Mouse (Mus musculus): ENCODE results near the gene Plppr2.
A peak's percentile ranks its signal among the peaks of the same experiment; 100 is the strongest.

Gene Plppr2

DNA sequence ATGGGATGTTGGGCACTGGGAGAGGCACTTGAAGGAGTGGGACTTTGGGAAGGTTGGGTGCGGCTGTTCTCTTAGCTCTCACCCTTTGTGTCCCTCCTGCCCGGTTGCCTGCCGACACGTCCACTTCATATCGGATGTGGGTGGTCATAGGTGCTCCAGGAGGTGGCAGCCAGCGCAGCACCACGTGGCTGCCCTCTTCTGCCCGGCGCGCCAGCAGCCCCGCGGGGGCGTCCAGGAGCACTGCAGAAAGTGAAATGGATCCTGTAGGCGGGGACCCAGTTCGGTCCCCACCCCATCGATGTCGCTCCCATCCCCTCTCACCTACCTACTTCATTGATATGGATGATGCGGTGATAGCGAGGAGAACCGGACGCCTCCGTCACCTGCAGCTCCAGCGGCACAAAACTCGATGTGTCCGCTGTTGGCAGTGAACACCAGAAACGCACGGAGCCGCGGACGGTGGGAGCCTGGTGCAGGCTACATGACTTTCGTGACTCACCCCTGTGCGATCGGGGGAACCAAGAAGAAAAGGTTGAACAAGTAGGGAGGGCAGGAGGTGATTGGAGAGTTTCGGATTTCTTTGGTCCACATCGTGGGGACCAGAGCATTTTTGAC is 24.6 kb downstream of the Plppr2 start:
- no peak for DNase-seq (ENCODE audit: low spot score)

DNA sequence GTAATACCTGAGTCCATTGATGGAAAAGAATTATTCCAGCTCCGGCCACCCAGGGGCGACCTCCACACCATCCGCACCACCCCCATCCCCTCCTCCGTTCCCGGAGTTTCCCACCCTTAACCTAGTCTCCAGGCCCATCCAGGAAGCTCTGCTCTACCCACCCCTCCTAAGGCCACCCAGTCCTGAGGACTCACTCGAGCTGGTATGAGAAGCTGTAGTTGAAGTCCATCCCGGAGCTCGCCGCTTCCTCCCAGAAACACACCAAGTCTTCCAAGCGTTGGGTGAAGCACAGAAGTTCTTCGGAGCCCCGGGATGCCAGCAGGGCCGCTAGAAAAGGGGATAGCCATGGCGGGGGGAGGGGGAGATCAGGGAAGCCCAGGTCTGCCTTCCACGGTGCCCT is 25.2 kb downstream of the Plppr2 start:
- no peak for DNase-seq (ENCODE audit: low spot score)

DNA sequence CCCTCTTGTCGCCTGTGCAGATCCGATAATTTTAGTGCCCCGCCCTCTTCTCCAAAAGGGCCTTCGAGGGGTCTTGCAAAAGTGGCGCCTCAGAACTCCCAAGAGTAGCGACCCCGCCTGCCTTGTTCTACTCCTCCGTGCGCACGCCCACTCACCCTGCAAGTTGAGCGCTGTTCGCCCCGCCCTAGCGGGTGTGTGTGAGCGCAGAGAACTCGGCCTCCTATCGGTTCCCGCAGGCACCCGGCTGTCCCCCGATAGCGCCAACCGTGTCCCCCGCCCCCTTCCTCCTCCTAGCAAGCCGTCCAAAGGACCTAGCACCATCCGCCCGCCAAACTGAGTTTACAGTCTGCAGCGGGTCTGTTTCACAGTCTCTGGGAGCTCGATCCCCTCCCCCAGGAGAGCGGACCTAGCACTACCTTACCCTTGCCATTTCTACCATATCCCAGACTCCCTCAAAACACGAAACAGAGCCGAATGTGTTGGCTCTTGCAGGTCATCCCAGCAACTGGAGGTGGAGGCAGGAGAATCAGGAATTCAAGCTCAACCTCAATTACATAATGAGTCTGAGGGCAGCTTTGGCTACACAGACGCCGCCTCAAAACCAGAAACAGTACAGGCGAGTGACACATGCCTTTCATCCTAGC is 25.7 kb downstream of the Plppr2 start:
- peak; percentile 65 for DNase-seq (ENCODE audit: low spot score)

DNA sequence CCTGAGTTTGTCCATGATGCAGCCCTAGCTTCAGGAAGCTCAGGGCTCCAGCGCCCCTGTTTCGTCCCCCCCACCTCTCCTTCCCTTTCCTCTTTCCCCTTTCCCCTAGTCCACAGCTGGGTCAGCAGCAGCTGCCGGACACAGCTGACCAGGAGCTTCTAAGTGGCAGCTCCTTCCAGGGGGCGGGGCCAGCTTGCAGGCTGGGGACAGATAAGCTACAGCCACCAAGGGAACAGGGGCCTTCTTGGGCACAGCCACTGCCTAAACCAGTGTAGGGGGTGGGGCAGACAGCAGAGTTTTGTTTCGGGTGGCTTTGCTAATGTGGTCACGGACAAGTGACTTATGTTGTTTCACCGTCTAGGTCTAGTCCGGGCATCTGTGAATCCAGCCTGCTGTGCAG is 26.6 kb downstream of the Plppr2 start, which contains the start of gene Epor:
TSS of gene Epor (minus strand) at position 90 of the 400 bp plus-strand sequence.
- no peak for DNase-seq (ENCODE audit: low spot score)

DNA sequence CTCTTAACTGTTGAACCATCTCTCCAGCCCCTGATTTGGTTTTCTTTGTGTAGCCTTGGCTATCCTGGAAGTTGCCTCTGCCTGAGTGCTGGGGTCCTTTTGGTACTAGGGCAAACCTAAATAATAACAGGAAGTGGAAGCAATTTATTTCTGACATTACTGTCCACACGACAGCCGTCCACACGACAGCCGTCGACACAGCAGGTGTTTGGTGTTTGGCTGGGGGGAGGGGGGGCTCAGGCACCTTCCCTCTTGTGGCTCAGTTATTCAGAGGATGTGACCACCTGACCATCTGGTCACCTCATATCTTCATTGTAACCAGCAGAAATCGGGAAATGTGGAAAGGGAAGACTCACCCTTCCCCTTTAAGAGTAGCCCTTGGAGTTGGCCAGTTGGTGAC is 32.0 kb downstream of the Plppr2 start:
- DNase-seq (ENCODE audit: low spot score): no peak

DNA sequence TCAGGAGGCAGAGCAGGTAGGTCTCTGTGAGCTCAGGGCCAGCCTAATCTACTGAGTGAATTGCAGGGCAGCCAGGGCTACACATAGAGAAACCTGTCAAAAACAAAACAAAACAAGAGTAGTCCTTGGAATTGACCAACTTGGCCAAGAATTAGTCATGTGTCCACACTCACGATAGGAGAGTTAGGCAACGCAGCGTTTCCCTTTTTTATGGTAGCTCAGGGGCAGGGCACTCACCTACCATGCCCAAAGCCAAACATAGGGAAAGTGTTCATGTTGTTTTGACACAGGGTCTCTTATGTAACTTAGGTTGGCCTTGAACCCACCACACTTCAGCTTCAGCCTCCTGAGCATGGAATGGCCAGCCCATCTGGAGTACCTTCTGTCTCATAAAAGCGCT is 32.5 kb downstream of the Plppr2 start:
- DNase-seq (ENCODE audit: low spot score): no peak

DNA sequence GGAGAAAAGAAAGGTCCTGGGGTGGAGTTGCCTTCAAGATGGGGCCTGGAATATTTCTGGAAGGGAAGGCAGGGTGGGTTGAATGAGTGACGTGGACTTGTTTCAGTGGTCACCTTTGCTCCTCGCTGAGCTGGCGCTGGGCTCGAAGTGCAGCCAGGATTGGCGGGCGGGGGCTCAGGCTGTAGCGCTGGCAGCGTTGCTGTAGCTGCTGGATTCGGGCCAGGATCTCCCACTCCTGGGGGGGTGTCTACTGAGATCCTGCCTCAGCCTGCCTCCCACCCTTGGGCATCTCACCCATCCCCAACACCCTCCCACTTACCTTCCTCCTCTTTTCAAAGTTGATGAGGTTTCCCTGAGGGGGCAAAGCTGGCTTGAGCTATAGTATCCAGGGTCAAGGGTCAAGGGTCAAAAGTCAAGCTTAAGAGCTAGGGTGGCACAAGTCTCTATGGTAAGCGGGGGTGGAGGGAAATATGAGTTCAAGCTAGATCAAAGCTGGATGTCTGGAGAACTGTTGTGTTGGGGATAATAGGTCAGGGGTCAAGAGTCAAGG is 39.9 kb downstream of the Plppr2 start:
- DNase-seq (ENCODE audit: low spot score): no peak

DNA sequence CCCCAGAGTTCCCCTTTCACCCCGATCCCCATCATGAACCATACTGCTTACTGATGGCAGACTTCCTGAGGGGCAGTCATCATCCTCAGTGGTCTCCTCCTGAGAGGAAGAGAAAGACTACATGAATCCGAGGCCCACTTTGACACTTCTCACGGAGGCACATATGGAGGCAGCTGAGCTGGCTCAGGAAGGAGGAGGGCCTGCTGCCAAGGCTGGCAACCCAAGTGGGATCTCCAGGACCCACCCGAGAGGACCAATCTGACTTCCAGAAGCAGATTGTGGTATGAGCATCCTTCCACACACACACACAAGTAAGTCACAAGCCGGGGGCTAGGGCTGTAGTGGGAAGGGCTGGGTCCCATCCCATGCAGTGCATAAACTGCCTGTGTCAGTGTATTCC is 40.5 kb downstream of the Plppr2 start:
- no peak for DNase-seq (ENCODE audit: low spot score)

DNA sequence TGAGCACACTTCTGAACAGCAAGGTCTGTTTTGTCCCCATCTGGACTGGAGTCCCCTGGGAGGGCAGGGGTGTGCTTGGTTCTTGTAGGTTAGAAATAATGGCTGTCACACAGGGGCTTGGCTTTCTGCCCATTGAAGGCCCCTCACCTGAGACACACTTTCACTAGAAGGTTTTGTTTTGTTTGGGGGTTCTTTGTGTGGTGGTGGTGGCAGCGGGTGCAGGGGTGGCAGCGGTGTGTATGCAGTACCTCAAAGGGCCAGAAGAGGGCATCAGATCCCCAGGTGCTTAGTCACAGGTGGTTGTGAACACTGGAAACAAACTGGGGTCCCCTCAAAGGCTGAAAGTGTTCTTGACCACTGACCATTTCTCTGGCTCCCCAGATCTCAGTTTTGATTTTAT is 41.1 kb downstream of the Plppr2 start:
- no peak for DNase-seq (ENCODE audit: low spot score)

DNA sequence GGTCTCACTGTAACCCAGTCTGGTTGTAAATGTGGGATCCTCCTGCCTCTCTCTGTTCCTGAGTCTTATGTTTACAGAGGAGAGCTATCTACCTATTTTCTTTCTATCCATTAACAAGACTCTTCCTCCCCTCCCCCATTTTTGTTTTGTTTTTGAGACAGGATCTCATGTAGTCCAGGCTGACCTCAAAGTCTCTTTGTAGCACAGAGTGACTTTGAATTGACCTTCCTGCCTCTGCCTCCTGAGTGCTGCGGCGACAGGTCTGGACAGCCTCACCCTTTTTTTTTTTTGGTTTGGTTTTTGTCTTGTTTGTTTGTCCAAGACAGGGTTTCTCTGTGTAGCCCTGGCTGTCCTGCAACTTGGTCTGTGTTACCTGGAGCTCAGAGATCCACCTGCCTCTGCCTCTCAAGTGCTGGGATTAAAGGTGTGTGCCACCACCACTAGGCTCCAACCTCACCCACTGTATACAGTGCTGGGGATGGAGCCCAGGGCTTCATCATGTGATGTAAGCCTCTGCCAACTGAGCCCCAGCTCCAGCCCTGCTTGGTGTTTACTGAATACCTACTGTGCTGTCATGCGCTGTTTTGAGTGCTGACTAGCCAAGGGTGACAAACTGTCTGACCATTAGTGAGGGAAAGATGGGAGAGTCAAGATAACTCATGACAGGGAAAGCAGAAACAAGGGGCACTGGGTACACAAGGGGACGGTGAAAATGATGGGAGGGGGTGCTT is 41.7 kb downstream of the Plppr2 start:
- no peak for DNase-seq (ENCODE audit: low spot score)

DNA sequence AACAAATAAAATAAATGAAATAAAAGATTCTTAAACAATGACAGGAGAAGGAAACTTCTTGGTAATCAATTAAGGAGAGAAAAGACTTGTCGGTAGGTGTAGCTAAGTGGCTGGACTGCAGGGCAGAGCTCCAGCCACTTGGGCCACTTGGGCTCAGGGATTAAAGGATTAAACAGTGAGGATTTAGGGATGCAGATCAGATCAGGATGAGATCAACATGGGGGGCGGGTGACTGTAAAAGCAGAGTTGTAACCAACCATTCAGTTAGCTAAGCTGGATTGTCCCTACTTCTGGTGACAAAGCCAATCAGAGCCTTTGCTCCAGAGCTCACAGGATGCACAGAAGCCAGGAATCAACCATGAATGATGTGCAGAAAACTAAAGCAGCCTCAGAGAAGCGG is 47.1 kb downstream of the Plppr2 start:
- DNase-seq (ENCODE audit: low spot score): no peak

DNA sequence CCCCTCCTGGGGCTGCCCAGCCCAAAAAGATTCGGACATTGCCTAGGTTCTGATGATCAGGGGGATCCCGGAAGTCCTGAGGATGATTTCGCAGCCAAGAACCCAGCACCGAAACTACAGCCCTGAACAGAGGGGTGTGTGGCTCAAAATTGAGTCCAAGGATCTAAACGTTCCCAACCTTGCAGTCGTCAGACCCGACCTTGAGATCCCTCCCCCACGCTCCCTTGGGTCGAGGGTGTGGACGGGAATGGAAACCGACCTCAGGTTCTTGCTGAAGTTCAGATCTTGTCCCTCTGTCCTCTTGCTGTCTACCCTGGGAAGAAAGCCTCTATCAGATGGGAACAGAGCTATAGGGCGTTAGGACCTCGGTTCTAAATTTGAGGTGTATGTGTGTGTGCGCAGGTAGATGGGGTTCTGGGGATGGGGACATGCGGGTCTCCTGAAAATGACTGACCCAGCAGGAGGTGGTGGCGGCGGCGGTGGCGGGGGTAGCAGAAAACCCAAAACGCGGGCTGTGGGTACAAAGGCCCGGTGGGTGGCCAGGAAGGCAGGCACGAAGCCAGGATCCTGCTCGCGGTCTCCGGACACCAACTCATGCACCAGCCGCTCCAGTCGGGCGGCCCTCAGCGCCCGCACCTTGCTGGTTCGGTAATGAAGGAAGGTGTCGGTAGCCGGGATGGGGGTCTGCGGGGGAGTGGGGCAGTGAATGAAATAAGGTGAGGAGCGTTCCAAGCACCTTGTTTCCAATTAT is 50.9 kb downstream of the Plppr2 start:
- DNase-seq (ENCODE audit: low spot score): no peak

DNA sequence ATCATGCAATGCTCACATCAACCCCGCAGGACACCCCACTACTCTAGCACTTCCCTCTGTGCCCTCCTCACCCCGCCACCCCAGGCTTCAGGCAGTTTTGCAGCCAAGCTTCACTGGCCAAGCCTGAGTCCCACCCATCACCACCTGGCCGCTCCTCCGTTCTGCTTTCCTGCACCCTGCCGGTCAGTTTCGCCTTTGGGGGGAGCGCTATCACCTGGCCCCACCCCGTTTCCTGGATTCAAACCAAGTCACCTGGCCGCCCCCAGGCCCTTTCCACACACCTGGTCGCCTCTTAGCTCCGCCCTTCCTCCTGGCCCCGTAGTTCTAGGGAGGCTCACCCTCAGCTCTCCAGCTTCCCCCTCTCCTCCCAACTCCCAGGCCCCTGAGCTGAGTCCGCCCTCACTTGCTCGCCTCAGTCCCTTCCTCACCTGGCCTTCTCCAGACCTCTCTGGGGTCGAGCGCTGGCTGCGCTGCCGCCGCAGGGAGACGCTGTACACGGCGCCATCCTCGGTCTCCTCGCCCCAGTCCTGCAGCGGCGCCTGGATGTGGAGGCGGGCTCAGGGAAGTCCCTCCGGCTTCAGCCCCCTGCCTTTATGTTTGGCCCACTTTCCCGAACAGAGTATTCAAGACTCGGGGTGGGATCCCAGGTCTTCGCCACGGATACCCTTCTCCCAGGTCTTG is 51.7 kb downstream of the Plppr2 start:
- peak; percentile 47 for DNase-seq (ENCODE audit: low spot score)

DNA sequence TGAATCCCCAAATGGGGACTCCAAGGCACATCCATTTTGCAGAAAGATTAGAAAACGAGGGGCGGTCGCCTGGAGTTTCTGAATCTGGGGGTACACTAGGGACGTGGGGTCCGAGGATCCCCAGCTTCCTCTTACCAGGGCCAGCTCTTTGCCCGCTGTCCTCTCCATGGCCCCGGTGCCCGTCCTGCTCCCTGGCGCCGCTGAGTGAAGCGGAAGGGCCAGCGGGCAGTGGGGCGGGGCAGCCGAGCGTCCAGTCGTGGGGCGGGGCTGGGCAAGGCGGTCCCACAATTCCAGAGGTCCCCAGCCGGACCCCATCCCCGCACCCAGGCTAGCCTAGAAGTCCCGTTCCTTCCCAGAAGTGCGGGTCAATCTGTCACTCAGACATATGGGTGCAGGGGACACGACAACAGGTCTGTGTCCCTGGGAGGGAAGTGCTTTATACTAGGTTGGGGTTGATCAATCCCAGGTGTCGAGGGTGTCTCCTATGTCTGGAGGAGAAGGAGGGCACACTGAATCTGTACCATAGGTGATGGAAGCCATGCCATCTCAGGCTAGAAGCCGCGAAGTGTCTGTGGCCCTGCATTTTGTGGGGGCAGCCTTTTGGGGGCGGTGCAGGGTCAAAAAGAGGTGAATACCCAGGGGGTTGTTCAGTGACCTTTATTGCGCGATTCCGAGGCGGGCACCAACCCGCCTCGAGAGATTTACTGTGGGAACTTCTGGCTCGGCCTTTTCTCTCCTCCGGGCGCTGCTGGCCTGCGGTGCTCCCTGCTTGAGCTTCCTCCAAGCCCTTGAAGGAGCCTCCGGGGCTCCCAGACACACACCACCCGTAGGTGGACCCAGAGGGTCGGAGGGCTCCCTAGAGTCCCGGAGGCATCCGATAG is 52.6 kb downstream of the Plppr2 start, which contains the start of gene Rgl3:
TSS of gene Rgl3 (minus strand) at position 217 of the 881 bp plus-strand sequence.
- DNase-seq (ENCODE audit: low spot score): peak; percentile 70

DNA sequence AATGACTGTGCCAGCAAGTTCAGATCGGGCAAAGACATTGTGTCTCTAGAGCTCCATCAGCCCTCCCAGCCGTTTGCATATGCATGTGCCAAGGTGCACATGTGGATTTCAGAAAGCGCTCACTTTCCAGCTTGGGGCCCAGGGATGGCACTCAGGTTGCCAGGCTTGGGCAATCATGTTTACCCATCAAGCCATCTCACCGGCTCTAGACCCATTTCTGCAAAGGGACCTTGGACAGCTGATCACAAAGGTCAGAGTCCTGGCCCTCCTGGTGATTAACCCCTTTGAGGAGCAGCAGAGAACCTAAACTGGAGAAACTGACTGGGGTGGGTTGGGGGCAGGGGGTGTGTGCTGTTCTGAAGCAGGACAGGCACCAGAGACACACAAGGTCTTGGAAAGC is 55.4 kb downstream of the Plppr2 start:
- DNase-seq (ENCODE audit: low spot score): no peak

DNA sequence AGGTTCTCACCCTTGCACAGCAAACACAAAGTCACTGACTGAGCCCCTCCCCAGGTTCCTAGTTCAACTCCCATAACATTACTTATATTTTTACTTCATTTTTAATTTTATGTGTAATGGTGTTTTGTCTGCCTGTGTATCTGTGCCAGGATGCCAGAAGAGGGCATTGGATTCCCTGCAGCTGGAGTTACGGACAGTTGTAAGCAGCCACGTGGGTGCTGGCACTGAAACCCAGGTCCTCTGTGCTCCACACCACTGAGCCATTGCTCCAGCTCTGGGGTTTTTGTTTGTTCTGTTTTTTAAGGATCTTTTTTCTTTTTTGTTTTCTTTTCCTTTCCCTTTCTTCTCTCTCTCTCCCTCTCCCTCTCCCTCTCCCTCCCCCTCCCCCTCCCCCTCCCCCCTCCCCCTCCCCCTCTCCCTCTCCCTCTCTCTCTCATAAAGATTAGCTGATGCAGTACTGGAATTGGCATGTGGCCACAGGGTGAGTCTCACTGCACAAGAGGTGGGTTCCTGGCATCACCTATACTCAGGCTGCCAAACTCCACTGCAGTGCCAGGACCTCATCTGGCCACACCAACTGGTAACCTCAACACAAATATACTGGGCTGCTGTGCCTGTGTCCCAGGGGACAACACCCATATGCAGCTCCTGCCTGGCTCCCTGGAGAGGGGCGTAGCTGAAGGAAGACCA is 59.5 kb downstream of the Plppr2 start:
- DNase-seq (ENCODE audit: low spot score): no peak
